9 mouse cellular contexts compared by ENCODE assay signal in the genomic region with DNA sequence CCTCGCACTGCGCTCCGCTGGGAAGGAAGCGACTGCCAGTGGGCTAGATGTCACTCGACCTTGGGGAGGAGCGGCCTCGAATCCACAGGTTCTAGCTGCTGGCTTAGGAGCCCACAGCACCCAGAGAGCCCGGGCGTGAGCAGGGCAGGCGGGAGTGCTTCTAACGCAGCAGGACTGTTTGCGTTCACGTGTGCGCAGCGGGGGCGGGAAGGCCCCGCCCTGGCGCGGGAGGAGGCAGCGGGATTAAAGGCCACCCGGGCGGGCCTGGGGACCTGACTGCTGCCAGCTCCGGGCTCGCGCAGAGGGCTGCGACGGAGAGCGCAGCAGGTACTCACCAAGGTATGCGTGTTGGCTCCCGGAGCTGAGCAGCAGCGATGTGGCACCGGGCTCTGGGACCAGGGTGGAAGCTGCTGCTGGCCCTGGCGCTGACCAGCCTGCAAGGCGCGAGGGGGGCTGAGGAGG. TPM values are rescaled to one million over a fixed set of nuclear protein-coding genes. Genes with fewer than 3 reads are reported as not detected.
DNase-seq lines count a peak whose midpoint lies in the region; ATAC-seq lines count a peak whose summit lies in the region.
"Had no signal": no experiment of that assay in that cellular context is flagged by ENCODE, and none has a peak within 500 bp of the region (broad histone marks: within the 10 kb centered on the region; RNA-seq: fewer than 3 reads in every experiment).

A gene (plus strand): TSS at position 317 of the 462 bp plus-strand sequence.

- peak within 1 kb of the TSS; percentile 35; the same call in 1 of the 2 replicates for H3K9ac ChIP-seq in limb, embryonic 11.5 days (ENCODE audit: low read length)

- under 1% methylated on average over 35 of the region's 35 CpGs for WGBS in hindbrain, embryonic 10.5 days
- WGBS in limb, embryonic 11.5 days, result under 1% methylated on average over 35 of the region's 35 CpGs

- H3K4me2 ChIP-seq in limb, embryonic 11.5 days (ENCODE audit: low read depth, severe bottlenecking), result peak within 1 kb of the TSS; percentile 59

- no peaks in the 10 kb centered on the region for H3K36me3 ChIP-seq in megakaryocyte, embryonic 14.5 days (replicated peaks; ENCODE audit: low read length)
- H3K36me3 ChIP-seq in hindbrain, embryonic 10.5 days, result no peaks in the 10 kb centered on the region
- H3K36me3 ChIP-seq in limb, embryonic 11.5 days (ENCODE audit: control insufficient read depth, insufficient read depth, low read length), result no peaks in the 10 kb centered on the region

- H3K9me3 ChIP-seq in megakaryocyte, embryonic 14.5 days, result no peaks in the 10 kb centered on the region
- H3K9me3 ChIP-seq in hindbrain, embryonic 10.5 days, result no peaks in the 10 kb centered on the region
- no peaks in the 10 kb centered on the region for H3K9me3 ChIP-seq in limb, embryonic 11.5 days (ENCODE audit: control insufficient read depth, low read length)

- DNase-seq in embryo, embryonic 11 days, result peak; percentile 34
- peak; percentile 23 for DNase-seq in hindbrain, embryonic 10.5 days (ENCODE audit: low spot score)
- peak; percentile 37 for DNase-seq in limb, embryonic 11.5 days (ENCODE audit: low spot score)
- DNase-seq in retina, embryonic 14.5 days (ENCODE audit: low spot score), result peak; percentile 27
- no peak for DNase-seq in cerebellum, adult 8-10 months
- no peak for DNase-seq in layer of hippocampus, adult 9-11 months

- peaks cover 76% of the 10 kb centered on the region for H3K27me3 ChIP-seq in megakaryocyte, embryonic 14.5 days (replicated peaks)
- H3K27me3 ChIP-seq in hindbrain, embryonic 10.5 days (ENCODE audit: insufficient read depth, poor library complexity, severe bottlenecking), result peaks cover 69% of the 10 kb centered on the region
- peaks cover 35% of the 10 kb centered on the region for H3K27me3 ChIP-seq in limb, embryonic 11.5 days (ENCODE audit: control insufficient read depth, insufficient read depth, low read length)

- no peak within 1 kb of the TSS for H3K27ac ChIP-seq in hindbrain, embryonic 10.5 days
- no peak within 1 kb of the TSS for H3K27ac ChIP-seq in limb, embryonic 11.5 days (replicated peaks; ENCODE audit: low read depth, low read length)
- H3K27ac ChIP-seq: macrophage had no signal

- ATAC-seq in megakaryocyte, adult 5-6 weeks (ENCODE audit: poor library complexity, severe bottlenecking), result no peak
- ATAC-seq in limb, embryonic 11.5 days (ENCODE audit: insufficient number of reproducible peaks, low FRiP score, low TSS enrichment, low read depth), result peak; percentile 40; the same call in 1 of the 2 replicates

- peaks cover 8% of the 10 kb centered on the region for H3K4me1 ChIP-seq in megakaryocyte, embryonic 14.5 days
- H3K4me1 ChIP-seq in hindbrain, embryonic 10.5 days (replicated peaks), result peaks cover 7% of the 10 kb centered on the region
- H3K4me1 ChIP-seq in limb, embryonic 11.5 days (ENCODE audit: control insufficient read depth, insufficient read depth, low read length), result 0 out of 2 replicates have a peak, but pooled peaks cover 3% of the 10 kb centered on the region

- H3K4me3 ChIP-seq in megakaryocyte, embryonic 14.5 days (replicated peaks), result peak within 1 kb of the TSS; percentile 80
- peak within 1 kb of the TSS; percentile 48 for H3K4me3 ChIP-seq in hindbrain, embryonic 10.5 days
- H3K4me3 ChIP-seq in limb, embryonic 11.5 days (ENCODE audit: low read depth, low read length), result peak within 1 kb of the TSS; percentile 30

RNA-seq across cellular contexts. Expression of the gene that starts here (rescaled TPM):
- polyA plus RNA-seq in megakaryocyte, embryonic 14.5 days (2012; ENCODE audit: insufficient read depth, low replicate concordance), result not detected in 2 replicates
- total RNA-seq in megakaryocyte, adult 5-6 weeks (2015), result not detected in 2 replicates
- not detected in 2 replicates for total RNA-seq in megakaryocyte, adult 5-6 weeks (2017)
- not detected in 2 replicates for polyA plus RNA-seq in hindbrain, embryonic 10.5 days (2016; fragmentation: Nextera tagmentation; extraction: Ambion mirVana)
- polyA plus RNA-seq in limb, embryonic 11.5 days (2014; fragmentation: Nextera tagmentation; extraction: Ambion mirVana), result 0.04 TPM in 1 of 2 replicates, not detected in the other
- polyA plus RNA-seq: macrophage had no signal

Comparison
In these comparisons a context has a peak if more than half of its experiments do, and no peak if none do; other contexts are left out.
1. Peak in DNase-seq and H3K4me3 ChIP-seq in hindbrain, embryonic 10.5 days; RNA of the gene not detected or under 1 TPM.
2. Peak in DNase-seq, ATAC-seq, H3K4me3 ChIP-seq, H3K9ac ChIP-seq and H3K4me2 ChIP-seq in limb, embryonic 11.5 days; RNA of the gene not detected or under 1 TPM.
3. H3K4me3 ChIP-seq: peak in every context shown above with its lines; median percentile 80 in megakaryocyte, embryonic 14.5 days; 48 in hindbrain, embryonic 10.5 days; 30 in limb, embryonic 11.5 days.
4. DNase-seq: peak in embryo, embryonic 11 days (single experiment) and retina, embryonic 14.5 days (single experiment); none in cerebellum, adult 8-10 months (single experiment) and layer of hippocampus, adult 9-11 months (single experiment).